Mouse (Mus musculus): ENCODE results near the gene Gm21970. TPM values are rescaled to one million over a fixed set of nuclear protein-coding genes. Genes with fewer than 3 reads are reported as not detected.

Gene Gm21970
- polyA plus RNA-seq, 2 experiments, result 0.04 TPM; not detected in 1

- Histone ChIP-seq H3K27me3 (ENCODE audit: control insufficient read depth, insufficient read depth, low read length) (no peaks in the 10 kb centered on the region), H3K4me3 (ENCODE audit: insufficient read depth in 1 of 2, low read depth in 2 of 2, low read length in 2 of 2) (no peak overlapping the region), H3K27ac (peak overlapping the region; percentile 98), H3K4me1 (replicated peaks; ENCODE audit: control insufficient read depth in 2 of 2, insufficient read depth in 2 of 2, low read length in 1 of 2) (peaks cover 47 to 70% of the 10 kb centered on the region in 2 experiments), H3K9me3 (ENCODE audit: control insufficient read depth, low read length) (no peaks in the 10 kb centered on the region), H3K4me2 (ENCODE audit: low read depth) (peak overlapping the region; percentile 85), H3K36me3 (replicated peaks; ENCODE audit: control insufficient read depth, insufficient read depth, low read depth) (no peaks in the 10 kb centered on the region), H3K9ac (replicated peaks) (peak overlapping the region; percentile 78)
- ATAC-seq (ENCODE audit: insufficient read depth) (peak; percentile 98), DNase-seq (ENCODE audit: low read depth in 3 of 3, low spot score in 3 of 3) (peak; percentile 96 to 97 (median 97))
- WGBS (ENCODE audit: insufficient replicate concordance), result 11% methylated on average over 7 of the region's 7 CpGs
- TF ChIP-seq EP300 (IDR thresholded peaks at IDR 0.05; ENCODE audit: low read depth) (peak; percentile 96), CTCF (IDR thresholded peaks at IDR 0.05; ENCODE audit: low read depth) (no peak)
Observed at GRCm38 (mm10) chr16:91441811-91442240, 50.3 kb downstream of the Gm21970 start.

- peak overlapping the region in 1 of 2 experiments; percentile 9; a peak in 1 of 4 replicates for H3K4me3 ChIP-seq (ENCODE audit: insufficient read depth in 1 of 2, low read depth in 2 of 2, low read length in 2 of 2)
- TF ChIP-seq EP300 (IDR thresholded peaks at IDR 0.05; ENCODE audit: low read depth) (no peak), CTCF (IDR thresholded peaks at IDR 0.05; ENCODE audit: low read depth) (no peak)
- H3K27me3 ChIP-seq (ENCODE audit: control insufficient read depth, insufficient read depth, low read length), result no peaks in the 10 kb centered on the region
- H3K27ac ChIP-seq, result peak overlapping the region; percentile 98
- H3K4me1 ChIP-seq (replicated peaks; ENCODE audit: control insufficient read depth in 2 of 2, insufficient read depth in 2 of 2, low read length in 1 of 2), result peaks cover 53 to 75% of the 10 kb centered on the region in 2 experiments
- H3K9me3 ChIP-seq (ENCODE audit: control insufficient read depth, low read length), result no peaks in the 10 kb centered on the region
- ATAC-seq (ENCODE audit: insufficient read depth) (peak; percentile 59), DNase-seq (ENCODE audit: low read depth in 3 of 3, low spot score in 3 of 3) (peak in 2 of 3 experiments; percentile 60)
- no peaks in the 10 kb centered on the region for H3K36me3 ChIP-seq (replicated peaks; ENCODE audit: control insufficient read depth, insufficient read depth, low read depth)
- H3K9ac ChIP-seq (replicated peaks), result peak overlapping the region; percentile 78
- WGBS (ENCODE audit: insufficient replicate concordance), result 16% methylated on average over 4 of the region's 4 CpGs
- H3K4me2 ChIP-seq (ENCODE audit: low read depth), result peak overlapping the region; percentile 85
Observed at GRCm38 (mm10) chr16:91442446-91442845, 50.9 kb downstream of the Gm21970 start.

- Histone ChIP-seq H3K36me3 (replicated peaks; ENCODE audit: control insufficient read depth, insufficient read depth, low read depth) (no peaks in the 10 kb centered on the region), H3K4me2 (ENCODE audit: low read depth) (peak overlapping the region; percentile 85), H3K27me3 (ENCODE audit: control insufficient read depth, insufficient read depth, low read length) (no peaks in the 10 kb centered on the region), H3K4me3 (ENCODE audit: insufficient read depth in 1 of 2, low read depth in 2 of 2, low read length in 2 of 2) (no peak overlapping the region), H3K9me3 (ENCODE audit: control insufficient read depth, low read length) (no peaks in the 10 kb centered on the region), H3K9ac (replicated peaks) (peak overlapping the region; percentile 78), H3K27ac (peak overlapping the region; percentile 98), H3K4me1 (replicated peaks; ENCODE audit: control insufficient read depth in 2 of 2, insufficient read depth in 2 of 2, low read length in 1 of 2) (peaks cover 55 to 78% of the 10 kb centered on the region in 2 experiments)
- WGBS (ENCODE audit: insufficient replicate concordance), result 62% methylated on average over 8 of the region's 8 CpGs
- no peak for DNase-seq (ENCODE audit: low read depth in 3 of 3, low spot score in 3 of 3)
- no peak for ATAC-seq (ENCODE audit: insufficient read depth)
- TF ChIP-seq CTCF (IDR thresholded peaks at IDR 0.05; ENCODE audit: low read depth) (no peak), EP300 (IDR thresholded peaks at IDR 0.05; ENCODE audit: low read depth) (no peak)
Observed at GRCm38 (mm10) chr16:91443211-91443611, 51.7 kb downstream of the Gm21970 start.

GRCm38 (mm10) chr16:91444847-91445246 is 53.3 kb downstream of the Gm21970 start:
- TF ChIP-seq CTCF (IDR thresholded peaks at IDR 0.05; ENCODE audit: low read depth), result no peak
- no peak for TF ChIP-seq EP300 (IDR thresholded peaks at IDR 0.05; ENCODE audit: low read depth)
- DNase-seq (ENCODE audit: low read depth in 3 of 3, low spot score in 3 of 3) (no peak), ATAC-seq (ENCODE audit: insufficient read depth) (no peak)
- H3K4me3 ChIP-seq (ENCODE audit: insufficient read depth in 1 of 2, low read depth in 2 of 2, low read length in 2 of 2), result no peak overlapping the region
- no peaks in the 10 kb centered on the region for H3K27me3 ChIP-seq (ENCODE audit: control insufficient read depth, insufficient read depth, low read length)
- no peak overlapping the region for H3K9ac ChIP-seq (replicated peaks)
- H3K36me3 ChIP-seq (replicated peaks; ENCODE audit: control insufficient read depth, insufficient read depth, low read depth), result no peaks in the 10 kb centered on the region
- H3K27ac ChIP-seq, result no peak overlapping the region
- 80% methylated on average over 4 of the region's 4 CpGs for WGBS (ENCODE audit: insufficient replicate concordance)
- H3K4me2 ChIP-seq (ENCODE audit: low read depth), result no peak overlapping the region
- no peaks in the 10 kb centered on the region for H3K9me3 ChIP-seq (ENCODE audit: control insufficient read depth, low read length)
- H3K4me1 ChIP-seq (replicated peaks; ENCODE audit: control insufficient read depth in 2 of 2, insufficient read depth in 2 of 2, low read length in 1 of 2), result peaks cover 63 to 80% of the 10 kb centered on the region in 2 experiments

GRCm38 (mm10) chr16:91445566-91445965 is 54.0 kb downstream of the Gm21970 start:
- Histone ChIP-seq H3K4me3 (ENCODE audit: insufficient read depth in 1 of 2, low read depth in 2 of 2, low read length in 2 of 2) (no peak overlapping the region), H3K27ac (peak overlapping the region; percentile 31), H3K27me3 (ENCODE audit: control insufficient read depth, insufficient read depth, low read length) (no peaks in the 10 kb centered on the region), H3K36me3 (replicated peaks; ENCODE audit: control insufficient read depth, insufficient read depth, low read depth) (no peaks in the 10 kb centered on the region), H3K9ac (replicated peaks) (no peak overlapping the region), H3K4me1 (replicated peaks; ENCODE audit: control insufficient read depth in 2 of 2, insufficient read depth in 2 of 2, low read length in 1 of 2) (peaks cover 58 to 80% of the 10 kb centered on the region in 2 experiments), H3K4me2 (ENCODE audit: low read depth) (no peak overlapping the region), H3K9me3 (ENCODE audit: control insufficient read depth, low read length) (no peaks in the 10 kb centered on the region)
- ATAC-seq (ENCODE audit: insufficient read depth), result no peak
- TF ChIP-seq EP300 (IDR thresholded peaks at IDR 0.05; ENCODE audit: low read depth), result no peak
- no peak for TF ChIP-seq CTCF (IDR thresholded peaks at IDR 0.05; ENCODE audit: low read depth)
- 59% methylated on average over 5 of the region's 5 CpGs for WGBS (ENCODE audit: insufficient replicate concordance)
- DNase-seq (ENCODE audit: low read depth in 3 of 3, low spot score in 3 of 3), result no peak

All from liver, embryonic 14.5 days (tissue).